Mouse (Mus musculus): ENCODE results near the gene Max.

Max gene

DNA sequence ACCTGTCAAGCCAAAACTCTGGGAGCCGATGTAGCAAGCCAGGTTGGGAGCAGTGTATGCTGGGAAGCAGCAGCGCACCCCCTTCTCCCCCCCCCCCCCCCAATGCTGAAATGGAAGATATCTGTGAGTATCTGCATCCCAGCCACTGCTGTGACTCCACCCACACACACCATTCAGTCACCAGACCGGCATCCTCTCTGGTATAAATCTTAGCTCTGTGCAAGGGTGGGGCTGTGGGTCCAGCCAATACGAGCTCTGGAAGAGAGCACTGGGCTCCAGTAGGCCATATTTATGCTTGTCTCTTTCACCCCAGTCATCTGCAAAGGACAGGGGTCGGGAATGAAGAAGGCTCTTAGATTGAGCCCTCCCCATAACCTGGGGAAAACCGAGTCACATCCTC, 41.6 kb downstream of the Max start:
- no peak for DNase-seq (ENCODE audit: low spot score)

DNA sequence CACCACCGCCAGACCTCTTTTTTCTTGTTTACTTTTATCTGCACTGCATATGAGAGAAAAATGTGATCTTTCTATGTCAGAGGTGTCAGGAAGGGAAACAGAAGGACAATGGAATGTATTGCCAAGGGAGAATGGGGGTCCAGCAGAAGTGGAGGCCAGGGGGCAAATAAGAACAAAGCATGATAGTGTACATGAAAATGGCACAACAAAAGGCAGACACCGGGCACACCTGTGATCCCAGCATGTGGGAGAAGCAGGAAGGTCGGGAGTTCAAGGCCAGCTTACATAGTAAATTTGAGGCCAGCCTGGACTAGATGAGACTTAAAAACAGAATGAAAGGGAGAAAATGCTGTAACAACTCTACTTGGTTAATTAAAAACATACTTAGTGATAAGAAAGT, 43.1 kb downstream of the Max start:
- no peak for DNase-seq (ENCODE audit: low spot score)

DNA sequence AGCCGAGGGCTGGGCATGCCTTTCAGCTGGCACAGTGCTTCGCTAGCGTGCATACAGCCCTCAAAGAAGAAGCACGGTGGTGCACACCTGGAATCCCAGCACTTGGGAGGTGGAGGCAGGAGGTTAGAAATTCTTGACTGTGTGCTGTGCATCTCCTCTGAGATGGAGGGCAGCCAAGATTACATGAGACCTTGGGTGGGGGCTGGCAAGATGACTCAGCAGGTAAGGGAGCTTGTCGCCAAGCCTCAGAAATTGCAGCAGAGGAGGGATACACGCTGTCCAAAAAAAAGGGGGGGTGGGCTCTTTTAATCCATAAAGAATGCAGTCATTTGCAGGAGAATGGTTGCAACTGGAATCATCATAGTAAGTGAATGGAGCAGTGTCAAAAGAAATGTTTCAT, 43.9 kb downstream of the Max start:
- DNase-seq (ENCODE audit: low spot score), result no peak

DNA sequence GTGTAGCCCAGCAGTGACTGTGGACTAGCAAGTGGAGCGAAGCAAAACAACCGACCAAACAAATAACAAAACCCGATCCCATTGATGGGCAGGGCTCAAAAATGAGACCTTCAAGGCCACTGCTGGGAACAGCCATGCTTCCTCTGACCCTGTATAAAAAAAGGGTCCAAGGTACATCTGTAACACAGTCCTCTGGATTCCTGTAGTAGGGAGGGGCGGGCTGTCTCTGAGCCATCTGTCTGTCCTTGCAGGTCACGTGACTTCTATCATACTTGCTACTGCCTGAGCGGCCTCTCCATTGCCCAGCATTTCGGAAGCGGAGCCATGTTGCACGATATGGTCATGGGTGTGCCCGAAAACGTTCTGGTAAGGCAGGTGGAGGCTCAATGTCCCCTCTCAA, 45.8 kb downstream of the Max start:
- no peak for DNase-seq (ENCODE audit: low spot score)

DNA sequence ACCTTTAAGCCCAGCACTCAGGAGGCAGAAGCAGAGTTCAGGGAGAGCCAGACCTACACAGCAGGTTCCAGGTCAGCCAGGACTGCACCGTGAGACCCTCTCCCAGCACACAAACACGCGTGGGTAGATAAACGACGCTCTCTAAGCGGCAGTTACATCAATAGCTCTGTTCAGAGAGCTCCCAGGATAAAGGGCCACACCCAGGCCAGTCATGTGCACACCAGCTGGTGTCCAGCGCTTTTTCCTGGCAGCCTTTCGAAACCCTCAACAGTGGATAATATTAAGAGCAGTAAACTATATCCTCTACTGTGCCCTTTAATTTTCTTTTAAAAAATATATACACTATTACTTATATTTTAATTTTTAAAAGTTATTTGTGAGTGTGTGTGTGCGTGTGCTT, 49.8 kb downstream of the Max start:
- DNase-seq (ENCODE audit: low spot score), result no peak

DNA sequence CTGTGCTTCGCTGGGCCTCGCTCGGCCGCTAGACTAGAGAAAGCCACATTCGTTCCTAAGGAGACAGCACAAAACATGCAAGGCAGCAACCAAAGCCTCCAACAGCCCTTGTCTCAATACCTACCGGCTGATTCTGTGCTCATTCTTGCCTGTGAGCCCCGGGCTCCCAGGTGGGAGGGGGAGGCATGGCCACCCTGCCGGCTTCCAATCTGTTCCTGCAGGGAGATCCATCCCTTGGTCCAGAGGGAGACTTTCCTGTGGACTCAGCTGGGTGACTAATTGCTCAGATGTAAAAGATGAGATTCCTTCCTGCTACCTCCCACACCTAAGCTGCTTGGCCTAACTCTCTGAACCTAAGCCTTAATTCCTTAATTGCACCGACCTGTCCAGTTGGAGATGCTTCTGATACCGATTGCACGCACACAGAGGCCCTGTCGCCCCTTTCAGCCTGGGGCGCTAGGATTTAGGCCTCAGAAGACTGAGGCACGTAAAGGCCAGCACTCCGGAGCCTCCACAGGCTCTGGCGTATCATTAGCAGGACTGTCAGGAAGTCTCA, 50.8 kb downstream of the Max start:
- no peak for DNase-seq (ENCODE audit: low spot score)

DNA sequence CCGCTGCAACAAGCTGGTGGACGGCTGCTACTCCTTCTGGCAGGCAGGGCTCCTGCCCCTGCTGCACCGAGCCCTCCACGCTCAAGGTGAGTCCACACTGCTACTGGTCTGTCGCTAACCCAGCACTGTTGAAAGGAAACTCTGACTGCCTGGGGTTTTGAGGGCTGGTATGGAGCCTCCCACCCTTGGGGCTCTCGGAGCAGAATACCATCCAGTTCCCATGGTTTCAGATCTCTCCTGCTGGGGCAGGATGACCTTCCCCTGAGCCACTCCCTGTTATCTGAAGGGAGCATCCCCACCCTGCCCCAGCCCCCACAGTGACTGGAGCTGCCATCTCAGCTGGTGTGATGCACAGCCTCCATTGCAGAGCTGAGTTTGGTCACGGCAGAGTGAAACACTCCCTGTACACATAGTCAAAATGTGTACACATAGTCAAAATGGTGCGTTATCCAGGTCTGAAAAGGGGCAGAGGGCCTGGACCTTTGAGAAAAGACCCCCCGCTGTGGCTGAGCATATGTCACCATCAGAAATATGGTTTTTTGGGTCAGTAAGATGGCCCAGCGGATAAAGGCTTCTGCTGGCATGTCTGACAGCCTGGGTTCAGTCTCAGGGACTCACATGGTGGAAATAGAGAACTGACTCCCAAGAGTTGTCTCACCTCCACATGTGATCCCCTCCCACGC, 51.6 kb downstream of the Max start:
- DNase-seq (ENCODE audit: low spot score), result no peak

DNA sequence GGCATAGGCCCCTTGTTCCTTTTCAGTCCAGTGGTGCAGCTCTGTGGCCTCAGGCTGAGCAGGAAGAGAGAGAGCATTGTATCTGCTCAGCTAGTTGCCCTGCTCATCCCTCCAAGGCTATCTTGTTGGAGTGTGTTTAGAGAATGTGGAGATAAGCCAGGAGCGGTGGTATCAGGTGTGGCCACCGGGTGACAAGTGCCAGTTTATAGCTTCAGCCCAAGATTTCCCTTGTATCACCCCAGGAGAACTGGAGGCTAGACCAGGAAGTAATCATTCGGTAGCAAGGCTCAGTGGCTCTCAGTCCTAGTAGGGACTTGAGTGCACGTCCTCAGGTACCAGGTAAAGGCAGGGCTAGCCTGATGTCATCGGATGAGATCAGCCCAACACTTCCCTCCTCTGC, 52.8 kb downstream of the Max start:
- DNase-seq (ENCODE audit: low spot score), result no peak

DNA sequence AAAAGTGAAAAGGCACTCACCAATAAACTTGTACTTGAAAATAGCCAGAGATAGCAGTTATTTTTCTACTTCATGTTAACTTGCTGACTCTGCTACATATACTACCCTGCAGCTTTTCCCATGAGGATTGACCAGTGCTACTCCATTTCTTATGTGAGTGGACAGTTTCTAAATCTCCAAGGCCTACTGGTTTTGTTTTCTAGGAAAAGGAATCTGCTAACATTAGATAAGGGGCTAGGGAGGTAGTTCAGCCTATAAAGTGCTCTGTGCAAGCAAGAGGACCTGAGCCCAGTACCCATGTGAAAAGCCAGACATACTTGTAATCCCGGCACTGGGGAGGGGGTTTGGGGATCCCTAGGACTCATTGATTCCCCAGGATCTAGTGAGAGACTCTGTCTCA, 55.7 kb downstream of the Max start:
- DNase-seq (ENCODE audit: low spot score), result no peak

DNA sequence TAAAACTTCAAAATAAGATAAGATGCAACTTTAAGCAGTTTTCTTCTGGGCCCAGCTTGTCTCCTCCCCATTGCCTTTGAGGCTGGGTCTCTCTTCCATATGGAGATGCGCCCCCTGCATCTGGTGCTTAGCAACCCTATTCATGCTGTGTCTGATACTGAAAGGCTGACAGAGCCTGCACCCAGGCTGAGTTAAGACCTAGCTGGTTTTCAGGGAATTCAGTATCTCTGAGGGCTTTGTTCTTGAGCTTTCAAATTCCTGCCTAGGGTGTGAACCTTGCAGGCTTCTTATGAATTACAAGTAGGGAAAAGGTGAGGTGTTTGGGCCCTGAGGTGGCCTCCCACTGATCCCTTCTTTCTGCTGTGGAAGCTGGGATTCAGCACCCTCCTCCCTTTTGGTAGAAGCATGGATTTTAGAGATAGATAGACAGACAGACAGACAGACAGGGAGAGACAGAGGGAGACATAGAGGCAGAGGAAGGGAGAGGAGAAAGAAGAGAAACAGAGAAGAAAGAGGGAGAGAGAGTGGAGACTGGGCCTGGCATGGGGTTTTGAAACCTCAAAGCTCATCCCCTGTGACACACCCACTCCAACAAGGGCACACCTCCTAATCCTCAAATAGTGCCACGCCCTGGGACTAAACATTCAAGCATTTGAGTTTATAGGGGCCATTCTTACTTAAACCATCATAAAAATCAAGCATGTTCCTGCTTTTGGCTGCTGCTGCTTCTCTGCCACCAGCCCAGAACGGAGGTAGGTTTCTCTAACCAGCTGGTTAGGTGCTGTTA, 60.3 kb downstream of the Max start:
- no peak for DNase-seq (ENCODE audit: low spot score)

DNA sequence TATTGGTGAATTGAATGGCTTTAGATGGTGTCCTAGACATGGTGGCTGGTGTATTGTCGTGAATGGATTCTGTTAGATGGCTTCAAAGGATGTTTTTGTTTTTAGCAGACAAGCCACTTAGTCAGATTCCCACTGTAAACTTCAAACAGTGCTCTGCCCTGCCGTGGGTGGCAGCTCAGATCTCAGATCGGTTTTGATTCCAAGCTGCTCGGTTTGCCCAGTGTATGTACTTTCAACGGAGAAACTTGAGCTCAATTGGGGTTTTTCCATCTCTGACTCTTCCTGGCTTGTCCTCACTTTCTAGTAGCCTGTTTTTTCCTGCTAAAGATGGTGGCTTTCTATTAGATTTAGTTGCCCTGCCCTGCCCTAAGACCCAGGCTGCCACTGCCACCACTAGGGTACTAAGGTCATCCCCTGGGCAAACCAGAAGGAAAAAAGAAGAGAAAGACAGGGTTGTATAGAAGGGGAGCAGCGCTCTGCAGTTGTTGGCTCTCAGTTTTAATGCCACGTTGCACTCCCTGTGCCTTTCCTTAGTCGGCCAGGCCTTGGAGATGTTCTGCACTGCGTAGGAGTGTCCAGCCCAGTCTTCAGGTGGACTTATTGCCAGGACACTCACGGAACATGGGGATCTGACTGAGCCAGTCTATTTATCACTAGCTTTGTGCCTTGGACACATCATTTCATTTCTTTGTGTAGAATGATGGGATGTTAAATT, 62.6 kb downstream of the Max start:
- no peak for DNase-seq (ENCODE audit: low spot score)

DNA sequence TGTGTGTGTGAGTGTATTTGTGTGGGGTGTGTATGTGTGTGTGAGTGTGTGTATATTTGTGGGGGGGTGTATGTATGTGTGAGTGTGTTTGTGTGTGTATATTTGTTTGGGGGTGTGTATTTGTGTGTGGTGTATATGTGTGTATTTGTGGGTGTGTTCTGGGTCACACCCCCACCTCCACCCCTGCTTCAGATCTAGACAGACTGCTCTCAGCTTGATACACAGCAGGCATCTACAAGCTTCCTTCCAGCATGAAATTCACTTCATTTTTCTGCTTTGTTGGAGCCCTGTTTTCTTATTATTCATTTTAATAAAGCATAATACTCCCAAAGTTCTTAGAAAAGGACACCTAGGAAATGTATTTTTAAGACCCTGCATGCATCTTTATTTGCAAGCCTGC, 63.9 kb downstream of the Max start:
- no peak for DNase-seq (ENCODE audit: low spot score)

DNA sequence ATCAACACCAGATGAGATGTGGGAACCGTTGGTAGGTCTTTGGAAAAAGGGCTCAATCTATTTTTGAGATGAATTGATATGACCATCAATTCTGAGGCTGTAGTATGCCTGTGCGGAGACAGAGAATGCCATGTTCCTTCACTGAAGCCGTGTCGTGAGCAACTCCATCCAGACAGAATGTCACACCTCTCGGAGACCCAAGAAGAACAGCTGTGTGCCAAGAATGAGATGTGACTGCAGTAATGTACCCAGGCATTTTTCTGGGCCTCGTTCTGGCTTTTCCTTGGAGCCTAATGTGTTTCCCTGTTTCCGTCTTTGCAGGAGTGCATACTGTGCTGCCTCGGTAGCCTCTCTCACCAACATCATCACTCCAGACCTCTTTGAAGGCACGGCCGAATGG, 65.0 kb downstream of the Max start:
- DNase-seq (ENCODE audit: low spot score), result no peak

DNA sequence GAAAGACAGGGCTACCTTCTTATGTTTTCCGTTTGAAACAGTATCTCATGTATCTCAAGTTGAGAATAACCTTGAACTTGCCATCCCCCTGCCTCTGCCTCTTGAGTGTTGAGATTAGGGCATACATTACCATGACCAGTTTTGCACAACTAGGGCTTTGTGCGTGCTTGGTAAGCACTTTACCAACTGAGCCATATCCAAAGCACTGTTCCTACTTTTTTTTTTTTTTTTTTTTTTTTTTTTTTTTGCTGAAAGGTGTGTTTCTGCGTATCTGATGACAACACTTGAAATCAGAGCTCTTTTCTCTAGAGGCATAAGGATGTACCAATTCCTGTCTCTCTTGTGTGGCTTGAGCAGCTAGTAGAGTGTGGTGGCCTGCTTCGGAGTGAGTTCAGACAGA, 65.4 kb downstream of the Max start:
- no peak for DNase-seq (ENCODE audit: low spot score)

DNA sequence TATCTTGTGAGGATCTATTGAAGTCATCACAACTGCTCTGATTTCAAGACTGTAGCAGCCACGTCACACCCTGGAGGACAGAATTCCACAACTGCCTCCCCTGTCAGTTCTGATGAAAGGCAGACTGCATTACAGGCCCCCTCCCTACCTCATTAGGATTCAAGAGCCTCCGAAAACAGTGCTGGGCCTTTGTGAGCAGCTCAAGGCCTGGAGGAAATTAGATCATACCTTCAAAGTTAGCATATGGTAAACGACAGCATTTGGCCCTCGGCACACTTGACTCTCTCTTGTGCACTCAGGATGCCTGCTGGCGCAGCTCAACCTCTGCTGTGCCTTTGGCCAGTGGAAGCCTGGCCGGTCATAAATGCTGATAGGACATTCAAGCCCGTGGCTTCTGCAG, 66.2 kb downstream of the Max start:
- DNase-seq (ENCODE audit: low spot score), result no peak

DNA sequence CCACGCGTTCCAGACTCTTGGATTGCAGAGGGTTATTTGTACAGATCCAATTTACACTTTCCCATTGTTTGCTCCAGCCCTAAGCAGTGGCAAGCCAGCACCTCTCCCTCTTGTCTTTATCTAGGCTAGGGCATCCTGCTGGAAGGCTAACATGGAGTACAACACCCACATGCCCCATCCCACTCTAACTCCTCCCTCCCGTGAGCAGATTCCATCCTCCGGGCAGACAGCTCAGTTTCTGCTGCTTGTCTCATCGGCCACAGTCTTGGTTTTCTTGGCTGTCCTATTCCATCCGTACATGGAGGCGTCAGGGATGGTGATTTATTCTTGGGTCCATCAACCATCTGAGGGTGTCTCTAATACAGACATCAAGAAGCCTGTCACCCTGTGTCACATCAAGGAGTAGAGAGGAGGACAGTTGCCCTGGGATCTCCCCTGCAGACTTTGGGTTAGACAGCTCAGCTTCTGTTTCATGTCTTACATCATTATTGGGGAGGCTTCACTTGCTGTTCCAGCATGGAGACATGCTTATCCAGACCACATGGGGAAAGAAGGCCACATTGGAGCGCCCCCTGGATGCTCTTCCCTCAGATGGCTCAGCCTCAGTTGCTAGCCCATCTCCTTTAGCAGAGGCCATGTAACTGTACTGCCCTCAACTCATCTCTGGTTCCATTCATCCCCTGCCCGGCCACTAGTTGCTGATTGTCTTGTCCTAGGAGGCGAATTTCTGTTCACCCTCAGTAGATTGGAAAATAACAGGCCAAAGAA, 67.0 kb downstream of the Max start:
- no peak for DNase-seq (ENCODE audit: low spot score)

DNA sequence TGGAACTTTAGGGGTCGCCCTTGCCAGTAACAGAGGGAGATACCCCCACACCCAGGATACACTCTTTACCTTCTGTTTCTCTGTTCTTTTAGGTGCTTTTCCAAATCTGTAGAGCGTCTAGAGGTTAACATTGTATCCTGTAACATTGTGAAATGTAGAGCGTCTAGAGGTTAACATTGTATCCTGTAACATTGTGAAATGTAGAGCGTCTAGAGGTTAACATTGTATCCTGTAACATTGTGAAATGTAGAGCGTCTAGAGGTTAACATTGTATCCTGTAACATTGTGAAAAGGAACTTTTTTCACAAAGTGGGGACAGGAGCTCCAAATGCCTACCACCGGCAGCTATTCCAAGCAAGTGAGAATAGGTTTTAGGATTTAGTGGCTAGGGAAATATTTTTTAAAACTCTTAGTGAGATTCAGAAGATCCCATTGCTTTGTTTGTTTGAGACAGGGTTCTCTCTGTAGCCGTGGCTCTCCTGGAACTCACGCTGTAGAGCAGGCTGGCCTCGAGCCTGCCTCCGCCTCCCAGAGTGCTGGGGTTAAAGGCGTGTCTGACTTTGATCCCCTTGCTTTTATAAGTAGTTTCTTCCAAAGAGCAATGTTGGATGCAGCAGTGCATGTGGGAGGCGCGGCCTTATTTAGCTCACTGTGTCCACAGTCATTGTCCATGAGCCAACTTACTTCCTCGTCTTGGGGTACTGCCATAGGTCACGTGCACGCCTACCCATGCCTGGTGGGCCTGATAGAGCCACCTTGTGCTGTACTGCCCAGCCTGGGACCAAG, 68.9 kb downstream of the Max start:
- DNase-seq (ENCODE audit: low spot score), result no peak

DNA sequence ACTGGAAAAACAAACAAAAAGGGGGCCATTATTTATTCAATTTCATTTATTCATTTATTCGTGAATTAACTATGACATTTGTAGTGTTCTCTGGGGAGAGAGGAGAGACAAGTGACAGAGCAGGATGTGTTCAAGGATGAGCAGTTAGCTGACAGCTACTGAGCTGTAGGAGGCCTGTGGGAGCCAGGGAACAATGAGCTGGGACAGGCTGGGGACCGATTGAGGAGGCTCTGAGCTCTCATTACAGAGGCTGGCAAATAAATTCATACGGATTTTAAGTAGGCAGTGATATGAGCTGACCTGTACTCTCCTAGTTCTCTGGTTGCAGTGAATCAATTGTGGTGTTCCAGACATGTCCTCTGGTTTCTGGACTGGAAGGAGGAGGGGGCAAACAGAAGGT, 70.8 kb downstream of the Max start:
- DNase-seq (ENCODE audit: low spot score), result no peak

DNA sequence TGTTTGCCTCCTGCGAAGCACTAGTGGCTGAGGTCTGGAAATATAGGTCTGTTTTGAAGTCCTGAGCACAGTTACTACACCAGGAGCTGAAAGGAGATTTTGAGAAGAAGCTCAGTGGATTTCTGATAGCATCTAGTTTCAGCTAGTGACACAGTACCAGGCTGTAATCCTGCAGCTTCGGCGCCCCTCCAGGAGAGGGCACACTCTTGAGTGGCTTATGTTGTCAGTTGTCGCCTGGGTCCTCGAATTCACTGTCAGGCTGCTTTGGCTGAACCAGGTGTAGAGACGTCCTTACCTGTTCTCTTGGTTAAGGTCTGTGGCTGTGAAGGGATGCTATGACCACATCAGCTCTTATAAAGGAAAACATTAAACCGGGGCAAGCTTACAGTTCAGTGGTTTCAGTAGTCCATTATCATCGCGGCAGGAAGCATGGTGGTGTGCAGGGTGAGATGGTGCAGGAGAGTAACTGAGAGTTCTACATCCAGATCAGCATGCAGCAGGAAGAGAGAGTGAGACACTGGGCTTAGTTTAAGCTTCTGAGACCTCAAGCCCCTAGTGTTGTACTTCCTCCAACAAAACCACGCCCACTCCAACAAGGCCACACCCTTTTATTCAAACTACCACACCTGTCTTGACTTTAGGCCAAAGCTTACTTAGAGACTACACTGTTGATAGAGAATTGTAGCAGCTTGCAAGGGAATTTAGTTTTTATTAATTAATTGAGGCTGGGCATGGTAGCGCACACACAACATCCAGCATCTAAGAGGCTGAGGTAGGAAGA, 72.4 kb downstream of the Max start:
- no peak for DNase-seq (ENCODE audit: low spot score)

DNA sequence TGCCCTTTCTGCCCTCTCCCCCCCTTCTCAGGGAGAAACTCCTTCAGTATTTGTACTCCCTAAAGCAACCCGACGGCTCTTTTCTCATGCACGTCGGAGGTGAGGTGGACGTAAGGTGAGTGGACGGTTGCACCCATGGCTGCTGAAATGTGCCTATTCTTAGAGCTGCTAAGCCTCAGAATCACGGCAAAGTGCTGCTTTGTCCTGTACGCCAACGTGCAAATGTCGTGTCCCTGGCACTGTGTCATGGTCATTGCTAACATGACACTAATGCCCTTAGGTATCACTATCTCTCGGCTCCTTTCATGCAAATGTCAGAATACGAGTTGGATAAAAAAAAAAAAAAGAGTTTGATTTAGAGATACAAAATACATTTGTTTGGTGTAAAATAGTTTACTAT, 74.1 kb downstream of the Max start:
- no peak for DNase-seq (ENCODE audit: low spot score)
